Mouse (Mus musculus) adrenal gland, postnatal 25 days (tissue): ENCODE results near the gene Gm4553. TPM values are rescaled to one million over a fixed set of nuclear protein-coding genes. Genes with fewer than 3 reads are reported as not detected.
"Not testable (repeated sequence)": the region's sequence is repeated elsewhere in the genome, so short reads cannot be mapped to it uniquely, and the experiment has no call there.

Source experiments
- DNase-seq: peaks from one replicate; pipeline ENCODE4 v3.0.0; 2021; ENCODE audit warnings: mixed read lengths
- total RNA-seq: library from RNA; stranded (reverse); gene quantifications from 2 replicates; pipeline ENCODE4 v1.2.3, GENCODE M21; 2021

The Gm4553 gene
- total RNA-seq, 1 experiment from 2014 or later: not detected

- DNase-seq: no peak
Observed at GRCm38 (mm10) chr7:142134206-142134995, 31.1 kb downstream of the Gm4553 start.

- DNase-seq: no peak
Observed at GRCm38 (mm10) chr7:142128843-142129242, 36.7 kb downstream of the Gm4553 start.

GRCm38 (mm10) chr7:142120629-142121028 is 44.9 kb downstream of the Gm4553 start, which contains the start of gene Gm45618:
Gm45618 (minus strand) TSS chr7:142120729.
- DNase-seq: not testable (repeated sequence)

GRCm38 (mm10) chr7:142119632-142120031 is 45.9 kb downstream of the Gm4553 start:
- DNase-seq: peak; percentile 38

Other genes starting within 250 kb of the Gm4553 start
- gene Tollip, start 247.2 kb downstream of the Gm4553 start, total RNA-seq: 50.6 and 53.8 TPM in 2 replicates
- 1.1 and 1.7 TPM in 2 replicates for gene Brsk2, start 216.0 kb downstream of the Gm4553 start, total RNA-seq
- gene Mob2, start 104.7 kb downstream of the Gm4553 start, total RNA-seq: 50.3 and 56.9 TPM in 2 replicates
- gene Dusp8, start 69.9 kb downstream of the Gm4553 start, total RNA-seq: 3.9 and 4.7 TPM in 2 replicates
- not detected in 2 replicates for gene Gm45618, start 45.0 kb downstream of the Gm4553 start, total RNA-seq
- not detected in 2 replicates for gene Gm39115, start 29.7 kb downstream of the Gm4553 start, total RNA-seq
- not detected in 2 replicates for gene Gm45337, start 21.1 kb downstream of the Gm4553 start, total RNA-seq
- gene Gm29735, start 8.6 kb downstream of the Gm4553 start, total RNA-seq: not detected in 2 replicates
- not detected in 2 replicates for gene Krtap5-2, start 10.3 kb upstream of the Gm4553 start, total RNA-seq
- gene Gm10153, start 24.6 kb upstream of the Gm4553 start, total RNA-seq: not detected in 2 replicates
- not detected in 2 replicates for gene Krtap5-3, start 35.6 kb upstream of the Gm4553 start, total RNA-seq
- not detected in 2 replicates for gene Gm7579, start 46.1 kb upstream of the Gm4553 start, total RNA-seq
- gene Krtap5-5, start 64.2 kb upstream of the Gm4553 start, total RNA-seq: not detected in 2 replicates
- not detected in 2 replicates for gene Gm40460, start 75.3 kb upstream of the Gm4553 start, total RNA-seq
- gene Gm2431, start 92.6 kb upstream of the Gm4553 start, total RNA-seq: not detected in 2 replicates
- not detected in 2 replicates for gene Gm4559, start 108.6 kb upstream of the Gm4553 start, total RNA-seq
- gene Krtap5-1, start 131.4 kb upstream of the Gm4553 start, total RNA-seq: not detected in 2 replicates
- not detected in 2 replicates for gene Krtap5-4, start 137.8 kb upstream of the Gm4553 start, total RNA-seq
- gene Ifitm10, start 208.0 kb upstream of the Gm4553 start, total RNA-seq: 3.0 and 4.1 TPM in 2 replicates
- 0.55 TPM in 1 of 2 replicates, not detected in the other for gene Gm49369, start 216.9 kb upstream of the Gm4553 start, total RNA-seq
- 1,030 and 1,043 TPM in 2 replicates for gene Ctsd, start 222.3 kb upstream of the Gm4553 start, total RNA-seq